Mouse (Mus musculus) thymus, adult 2 months (tissue): ENCODE measurements around the gene Mslnl. TPM values are rescaled to one million over a fixed set of nuclear protein-coding genes. Genes with fewer than 3 reads are reported as not detected.

Experiments
- DNase-seq: peaks from one replicate; pipeline ENCODE4 v3.0.0; 2021
- H3K27ac ChIP-seq: fragments of 200-500 bp; 2 replicates; pipeline ENCODE4 v1.5.1; 2012; ENCODE audit warnings: low read length, control low read depth; ENCODE audit not compliant: control insufficient read depth, insufficient read depth
- H3K27me3 ChIP-seq: fragments of 200-500 bp; 2 replicates; pipeline ENCODE4 v1.6.1; 2012; ENCODE audit warnings: mild to moderate bottlenecking, low read length, moderate library complexity, mixed read lengths; ENCODE audit not compliant: control insufficient read depth, insufficient read depth
- H3K36me3 ChIP-seq: fragments of 200-500 bp; 2 replicates; pipeline ENCODE4 v1.6.1; 2012; ENCODE audit warnings: mild to moderate bottlenecking, low read length, moderate library complexity; ENCODE audit not compliant: control insufficient read depth, insufficient read depth
- H3K4me1 ChIP-seq: fragments of 200-500 bp; replicated peaks from 2 replicates; pipeline ENCODE4 v1.6.1; 2012; ENCODE audit warnings: low read length; ENCODE audit not compliant: control insufficient read depth, insufficient read depth
- H3K4me3 ChIP-seq: fragments of 200-500 bp; 2 replicates; pipeline ENCODE4 v1.5.1; 2012; ENCODE audit warnings: mild to moderate bottlenecking, low read length, control low read depth, moderate library complexity; ENCODE audit not compliant: control insufficient read depth, insufficient read depth
- CTCF ChIP-seq: fragments of 200-500 bp; IDR thresholded peaks from 2 replicates; pipeline ENCODE4 v1.5.1; 2012; ENCODE audit warnings: mild to moderate bottlenecking, control low read depth, low read length, moderate library complexity, borderline replicate concordance; ENCODE audit not compliant: control insufficient read depth, poor library complexity, insufficient read depth; ENCODE audit errors: extremely low read depth
- POLR2A ChIP-seq: fragments of 200-500 bp; IDR thresholded peaks from 2 replicates; pipeline ENCODE4 v1.6.1; 2012; ENCODE audit warnings: mild to moderate bottlenecking, low read length, control low read depth, moderate library complexity; ENCODE audit not compliant: control insufficient read depth, poor library complexity, insufficient read depth; ENCODE audit errors: extremely low read depth
- WGBS: fragments of 180-500 bp; shearing (Covaris S2); methylation state at CpG from one replicate; pipeline ENCODE4 v1.1.7; 2018; 5-methylcytosine and 5-hydroxymethylcytosine counted together
- polyA plus RNA-seq: library from polyadenylated mRNA; depleted of rRNA; stranded (reverse); fragments of >200 nt; gene quantifications from 2 replicates; pipeline ENCODE4 v1.2.3, GENCODE M21; 2012

The Mslnl gene
- polyA plus RNA-seq, 1 experiment: 0.69 TPM

- TF ChIP-seq POLR2A: no peak
- no peak for TF ChIP-seq CTCF
- 94% methylated on average over 7 of the region's 7 CpGs for WGBS
- no peak for DNase-seq
These were observed 11.9 kb upstream of the Mslnl start for GRCm38 (mm10) chr17:25723919-25724318.

GRCm38 (mm10) chr17:25725264-25725663 is 10.6 kb upstream of the Mslnl start:
- 92% methylated on average over 6 of the region's 6 CpGs for WGBS
- no peak for TF ChIP-seq POLR2A
- no peak for TF ChIP-seq CTCF
- no peak for DNase-seq

More at GRCm38 (mm10) chr17:25723919-25724318, 11.9 kb upstream of the Mslnl start:
- peaks cover 16% of the 10 kb centered on the region for H3K4me1 ChIP-seq
- no peaks in the 10 kb centered on the region for H3K36me3 ChIP-seq
- no peak overlapping the region for H3K27ac ChIP-seq
- no peaks in the 10 kb centered on the region for H3K27me3 ChIP-seq
- H3K4me3 ChIP-seq: no peak overlapping the region

GRCm38 (mm10) chr17:25727265-25728008 is 8.4 kb upstream of the Mslnl start, which contains the start of the genes Chtf18 and Rpusd1:
Gene Chtf18, minus strand, starts transcription at chr17:25727419.
Gene Rpusd1, plus strand, starts transcription at chr17:25727670.
- peak; percentile 98 for DNase-seq
- no peaks in the 10 kb centered on the region for H3K36me3 ChIP-seq
- 2% methylated on average over 37 of the region's 37 CpGs for WGBS
- H3K27ac ChIP-seq: no peak within 1 kb of the TSS
- TF ChIP-seq POLR2A: no peak
- TF ChIP-seq CTCF: 0 out of 2 replicates have a peak, but pooled peaks have one; percentile 50
- H3K27me3 ChIP-seq: no peaks in the 10 kb centered on the region
- H3K4me3 ChIP-seq: peak within 1 kb of the TSS; percentile 67
- peaks cover 16% of the 10 kb centered on the region for H3K4me1 ChIP-seq

More at GRCm38 (mm10) chr17:25725264-25725663, 10.6 kb upstream of the Mslnl start:
- Histone ChIP-seq H3K27me3 (no peaks in the 10 kb centered on the region), H3K27ac (no peak overlapping the region), H3K36me3 (no peaks in the 10 kb centered on the region), H3K4me1 (peaks cover 16% of the 10 kb centered on the region), H3K4me3 (no peak overlapping the region)

- no peak for TF ChIP-seq CTCF
- TF ChIP-seq POLR2A: no peak
- Histone ChIP-seq H3K36me3 (no peaks in the 10 kb centered on the region), H3K27me3 (no peaks in the 10 kb centered on the region), H3K27ac (no peak overlapping the region), H3K4me1 (peaks cover 16% of the 10 kb centered on the region), H3K4me3 (peak overlapping the region; percentile 61)
- WGBS: 23% methylated on average over 4 of the region's 4 CpGs
- DNase-seq: peak; percentile 18
These were observed 7.9 kb upstream of the Mslnl start for GRCm38 (mm10) chr17:25728009-25728270.

GRCm38 (mm10) chr17:25732082-25732481 is 3.8 kb upstream of the Mslnl start:
- Histone ChIP-seq H3K27ac (no peak overlapping the region), H3K27me3 (no peaks in the 10 kb centered on the region), H3K4me3 (no peak overlapping the region), H3K36me3 (no peaks in the 10 kb centered on the region), H3K4me1 (peaks cover 8% of the 10 kb centered on the region)
- peak; percentile 83 for DNase-seq
- WGBS: 38% methylated on average over 2 of the region's 2 CpGs
- TF ChIP-seq POLR2A (no peak), CTCF (peak; percentile 88; the same call in 1 of the 2 replicates)

GRCm38 (mm10) chr17:25735246-25735645 is 596 bp upstream of the Mslnl start:
- 90% methylated on average over 5 of the region's 5 CpGs for WGBS
- H3K4me3 ChIP-seq: no peak overlapping the region
- H3K27me3 ChIP-seq: no peaks in the 10 kb centered on the region
- no peak overlapping the region for H3K27ac ChIP-seq
- no peaks in the 10 kb centered on the region for H3K4me1 ChIP-seq
- DNase-seq: no peak
- TF ChIP-seq CTCF: no peak
- TF ChIP-seq POLR2A: no peak
- H3K36me3 ChIP-seq: no peaks in the 10 kb centered on the region
